Mouse (Mus musculus): ENCODE measurements at regions not wholly inside any gene's neighbourhood (a gene's known extent, or its start where the extent isn't known, plus 50 kb on each side); places are given as distances from the start of the nearest gene placed in this dataset.
A peak's percentile ranks its signal among the peaks of the same experiment; 100 is the strongest.

GRCm38 (mm10) chr14:29877671-29878422 lies 90.3 kb upstream of the Selenok start:
- no peak for ATAC-seq (replicated peaks; ENCODE audit: insufficient number of reproducible peaks, low FRiP score, low TSS enrichment, low read depth)
- Histone ChIP-seq H3K4me1 (ENCODE audit: control insufficient read depth, insufficient read depth, low read length) (no peaks in the 10 kb centered on the region), H3K4me2 (ENCODE audit: low read depth, low read length) (no peak overlapping the region), H3K27ac (replicated peaks; ENCODE audit: low read depth, low read length) (no peak overlapping the region; the same call in 1 of the 2 replicates), H3K4me3 (ENCODE audit: low read depth, low read length) (no peak overlapping the region), H3K27me3 (ENCODE audit: control insufficient read depth, insufficient read depth, low read length) (no peaks in the 10 kb centered on the region), H3K9me3 (replicated peaks; ENCODE audit: control insufficient read depth, low read length) (no peaks in the 10 kb centered on the region), H3K9ac (replicated peaks; ENCODE audit: low read length) (no peak overlapping the region), H3K36me3 (replicated peaks; ENCODE audit: control insufficient read depth, insufficient read depth, low read depth, low read length) (no peaks in the 10 kb centered on the region)
- DNase-seq (ENCODE audit: low spot score) = peak; percentile 20
- WGBS = 54% methylated on average over 11 of the region's 11 CpGs

- Histone ChIP-seq H3K27me3 (ENCODE audit: control insufficient read depth, insufficient read depth, low read length) (no peaks in the 10 kb centered on the region), H3K4me3 (ENCODE audit: low read depth, low read length) (no peak overlapping the region), H3K36me3 (replicated peaks; ENCODE audit: control insufficient read depth, insufficient read depth, low read depth, low read length) (no peaks in the 10 kb centered on the region), H3K9ac (replicated peaks; ENCODE audit: low read length) (no peak overlapping the region), H3K4me1 (ENCODE audit: control insufficient read depth, insufficient read depth, low read length) (no peaks in the 10 kb centered on the region), H3K9me3 (replicated peaks; ENCODE audit: control insufficient read depth, low read length) (no peaks in the 10 kb centered on the region), H3K27ac (replicated peaks; ENCODE audit: low read depth, low read length) (no peak overlapping the region), H3K4me2 (ENCODE audit: low read depth, low read length) (no peak overlapping the region)
- 49% methylated on average over 7 of the region's 7 CpGs for WGBS
- DNase-seq (ENCODE audit: low spot score) (peak; percentile 54), ATAC-seq (replicated peaks; ENCODE audit: insufficient number of reproducible peaks, low FRiP score, low TSS enrichment, low read depth) (no peak)
Observed at GRCm38 (mm10) chr14:29878423-29878800, 89.7 kb upstream of the Selenok start.

GRCm38 (mm10) chr14:29879283-29879682 lies 88.8 kb upstream of the Selenok start:
- no peaks in the 10 kb centered on the region for H3K36me3 ChIP-seq (replicated peaks; ENCODE audit: control insufficient read depth, insufficient read depth, low read depth, low read length)
- no peak overlapping the region for H3K27ac ChIP-seq (replicated peaks; ENCODE audit: low read depth, low read length)
- no peak overlapping the region for H3K9ac ChIP-seq (replicated peaks; ENCODE audit: low read length)
- H3K4me2 ChIP-seq (ENCODE audit: low read depth, low read length) = no peak overlapping the region
- DNase-seq (ENCODE audit: low spot score) (no peak), ATAC-seq (replicated peaks; ENCODE audit: insufficient number of reproducible peaks, low FRiP score, low TSS enrichment, low read depth) (no peak)
- no peaks in the 10 kb centered on the region for H3K27me3 ChIP-seq (ENCODE audit: control insufficient read depth, insufficient read depth, low read length)
- no peak overlapping the region for H3K4me3 ChIP-seq (ENCODE audit: low read depth, low read length)
- no peaks in the 10 kb centered on the region for H3K9me3 ChIP-seq (replicated peaks; ENCODE audit: control insufficient read depth, low read length)
- 79% methylated on average over 3 of the region's 3 CpGs for WGBS
- H3K4me1 ChIP-seq (ENCODE audit: control insufficient read depth, insufficient read depth, low read length) = no peaks in the 10 kb centered on the region

GRCm38 (mm10) chr14:29882666-29883344 lies 85.3 kb upstream of the Selenok start:
- no peak for ATAC-seq (replicated peaks; ENCODE audit: insufficient number of reproducible peaks, low FRiP score, low TSS enrichment, low read depth)
- no peak overlapping the region for H3K4me2 ChIP-seq (ENCODE audit: low read depth, low read length)
- H3K36me3 ChIP-seq (replicated peaks; ENCODE audit: control insufficient read depth, insufficient read depth, low read depth, low read length) = no peaks in the 10 kb centered on the region
- DNase-seq (ENCODE audit: low spot score) = no peak
- no peak overlapping the region for H3K9ac ChIP-seq (replicated peaks; ENCODE audit: low read length)
- H3K9me3 ChIP-seq (replicated peaks; ENCODE audit: control insufficient read depth, low read length) = no peaks in the 10 kb centered on the region
- H3K4me3 ChIP-seq (ENCODE audit: low read depth, low read length) = no peak overlapping the region
- no peaks in the 10 kb centered on the region for H3K4me1 ChIP-seq (ENCODE audit: control insufficient read depth, insufficient read depth, low read length)
- H3K27ac ChIP-seq (replicated peaks; ENCODE audit: low read depth, low read length) = no peak overlapping the region
- 75% methylated on average over 11 of the region's 11 CpGs for WGBS
- no peaks in the 10 kb centered on the region for H3K27me3 ChIP-seq (ENCODE audit: control insufficient read depth, insufficient read depth, low read length)

GRCm38 (mm10) chr14:29895332-29895988 lies 72.6 kb upstream of the Selenok start:
- Histone ChIP-seq H3K9ac (replicated peaks; ENCODE audit: low read length) (no peak overlapping the region), H3K9me3 (replicated peaks; ENCODE audit: control insufficient read depth, low read length) (no peaks in the 10 kb centered on the region), H3K36me3 (replicated peaks; ENCODE audit: control insufficient read depth, insufficient read depth, low read depth, low read length) (no peaks in the 10 kb centered on the region), H3K27ac (replicated peaks; ENCODE audit: low read depth, low read length) (no peak overlapping the region), H3K4me1 (ENCODE audit: control insufficient read depth, insufficient read depth, low read length) (no peaks in the 10 kb centered on the region), H3K4me2 (ENCODE audit: low read depth, low read length) (no peak overlapping the region), H3K4me3 (ENCODE audit: low read depth, low read length) (no peak overlapping the region), H3K27me3 (ENCODE audit: control insufficient read depth, insufficient read depth, low read length) (no peaks in the 10 kb centered on the region)
- no peak for DNase-seq (ENCODE audit: low spot score)
- WGBS = 94% methylated on average over 2 of the region's 2 CpGs
- ATAC-seq (replicated peaks; ENCODE audit: insufficient number of reproducible peaks, low FRiP score, low TSS enrichment, low read depth) = no peak

- DNase-seq (ENCODE audit: low spot score) (no peak), ATAC-seq (replicated peaks; ENCODE audit: insufficient number of reproducible peaks, low FRiP score, low TSS enrichment, low read depth) (no peak)
- 78% methylated on average over 6 of the region's 6 CpGs for WGBS
- no peak overlapping the region for H3K9ac ChIP-seq (replicated peaks; ENCODE audit: low read length)
- no peaks in the 10 kb centered on the region for H3K4me1 ChIP-seq (ENCODE audit: control insufficient read depth, insufficient read depth, low read length)
- H3K27me3 ChIP-seq (ENCODE audit: control insufficient read depth, insufficient read depth, low read length) = no peaks in the 10 kb centered on the region
- no peaks in the 10 kb centered on the region for H3K9me3 ChIP-seq (replicated peaks; ENCODE audit: control insufficient read depth, low read length)
- H3K36me3 ChIP-seq (replicated peaks; ENCODE audit: control insufficient read depth, insufficient read depth, low read depth, low read length) = no peaks in the 10 kb centered on the region
- no peak overlapping the region for H3K27ac ChIP-seq (replicated peaks; ENCODE audit: low read depth, low read length)
- no peak overlapping the region for H3K4me2 ChIP-seq (ENCODE audit: low read depth, low read length)
- no peak overlapping the region for H3K4me3 ChIP-seq (ENCODE audit: low read depth, low read length)
Observed at GRCm38 (mm10) chr14:29895989-29896675, 72.0 kb upstream of the Selenok start.

- Histone ChIP-seq H3K9me3 (replicated peaks; ENCODE audit: control insufficient read depth, low read length) (no peaks in the 10 kb centered on the region), H3K9ac (replicated peaks; ENCODE audit: low read length) (no peak overlapping the region), H3K4me3 (ENCODE audit: low read depth, low read length) (no peak overlapping the region), H3K27me3 (ENCODE audit: control insufficient read depth, insufficient read depth, low read length) (no peaks in the 10 kb centered on the region), H3K27ac (replicated peaks; ENCODE audit: low read depth, low read length) (no peak overlapping the region), H3K4me2 (ENCODE audit: low read depth, low read length) (no peak overlapping the region), H3K4me1 (ENCODE audit: control insufficient read depth, insufficient read depth, low read length) (no peaks in the 10 kb centered on the region), H3K36me3 (replicated peaks; ENCODE audit: control insufficient read depth, insufficient read depth, low read depth, low read length) (no peaks in the 10 kb centered on the region)
- ATAC-seq (replicated peaks; ENCODE audit: insufficient number of reproducible peaks, low FRiP score, low TSS enrichment, low read depth) = no peak
- WGBS = 77% methylated on average over 6 of the region's 6 CpGs
- no peak for DNase-seq (ENCODE audit: low spot score)
Observed at GRCm38 (mm10) chr14:29900931-29901330, 67.2 kb upstream of the Selenok start.

Measured in embryonic facial prominence, embryonic 11.5 days (tissue).